Mouse (Mus musculus) cerebellum, postnatal 4 days (tissue): ENCODE data around the gene Mmachc.

Source experiments
- DNase-seq, 2 experiments: peaks; one replicate each; pipeline ENCODE4 v3.0.0; 2022; ENCODE audit warnings: low spot score in 2 of 2, mixed read lengths in 1 of 2

The Mmachc gene

DNA sequence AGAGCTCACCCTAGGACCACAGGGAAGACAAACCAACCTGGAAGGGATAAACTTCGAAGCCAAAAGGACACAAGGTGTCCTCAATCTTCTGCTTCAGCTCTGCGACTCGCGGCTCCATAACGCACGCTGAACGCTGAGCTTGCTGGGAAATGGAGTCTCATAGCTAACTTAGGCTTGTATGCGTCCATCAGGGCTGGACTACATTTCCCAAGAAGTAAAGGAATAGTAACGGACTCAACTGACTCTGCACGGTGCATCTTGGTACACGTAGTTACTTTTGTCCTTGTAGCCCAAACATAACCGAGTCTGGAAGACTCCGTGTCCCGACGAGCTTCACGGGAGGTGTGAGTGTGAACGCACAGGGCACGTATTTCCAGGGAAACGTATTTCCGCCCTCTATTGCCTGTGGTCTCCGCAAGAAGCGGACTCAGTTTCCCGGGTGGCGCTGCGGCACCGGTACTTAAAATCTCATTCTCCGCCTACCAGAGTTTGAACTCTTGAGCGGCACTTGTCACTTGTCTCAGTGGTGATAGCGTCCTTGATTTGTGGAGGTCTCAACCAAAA, at the start of gene Mmachc, which contains the start of gene Ccdc163:
TSS of gene Mmachc (minus strand) at position 206 of the 564 bp plus-strand sequence.
TSS of gene Ccdc163 (plus strand) at position 309 of the 564 bp plus-strand sequence.
- peak; percentile 65 to 83 for DNase-seq

DNA sequence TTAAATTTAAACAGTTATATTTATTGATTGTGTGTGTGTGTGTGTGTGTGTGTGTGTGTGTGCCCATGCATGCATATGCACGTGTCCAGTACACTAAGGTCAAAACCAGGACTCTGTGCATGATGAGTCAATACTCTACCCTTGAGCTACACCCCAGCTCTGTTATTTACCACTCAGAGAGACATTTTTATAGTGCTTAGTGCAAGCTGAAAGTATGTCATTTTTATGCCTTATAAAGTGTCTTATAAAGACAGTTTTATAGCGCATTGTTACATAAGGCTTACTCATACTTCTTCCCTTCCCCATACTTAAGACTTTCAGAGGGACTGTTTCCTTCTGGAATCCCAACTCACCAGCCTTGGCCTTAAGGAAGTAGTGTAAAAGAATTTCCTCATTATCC, 41.5 kb upstream of the Mmachc start:
- DNase-seq, result no peak

DNA sequence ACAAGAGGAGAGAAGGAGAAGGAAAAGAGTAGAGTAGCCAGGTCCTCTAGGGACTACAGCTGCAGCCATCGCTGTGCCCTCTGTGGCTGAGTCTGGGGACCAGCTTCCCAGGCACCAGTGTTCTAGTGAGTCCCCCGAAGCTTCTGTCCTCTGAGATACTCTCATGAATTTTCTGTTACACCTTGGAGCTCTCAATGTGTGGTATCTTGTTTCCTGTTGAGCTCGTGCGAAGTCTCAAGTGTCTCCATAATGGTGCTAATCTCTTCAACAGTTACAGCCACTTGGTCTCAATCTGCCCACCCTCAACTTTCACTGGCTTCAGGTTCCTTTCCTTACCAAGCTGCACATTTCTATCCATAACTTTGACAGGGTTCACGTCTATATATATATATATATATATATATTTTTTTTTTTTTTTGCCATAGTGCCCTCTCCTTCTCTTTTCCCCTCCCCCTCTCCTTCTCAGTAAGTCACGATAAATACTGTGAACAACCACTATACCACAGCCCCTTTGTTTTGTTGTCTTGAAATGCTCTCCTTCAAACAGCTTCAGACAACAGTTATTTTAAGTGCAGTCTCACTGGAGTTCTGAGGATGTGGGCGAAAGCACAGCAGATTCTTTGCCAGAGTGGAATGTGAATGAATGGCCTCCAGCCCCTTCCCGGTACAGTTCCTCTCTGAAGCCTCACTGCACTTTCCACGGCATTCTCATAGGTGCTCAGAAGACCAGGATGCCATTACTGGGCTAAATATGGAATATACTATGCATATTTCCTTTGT, 31.0 kb upstream of the Mmachc start:
- DNase-seq, result no peak

DNA sequence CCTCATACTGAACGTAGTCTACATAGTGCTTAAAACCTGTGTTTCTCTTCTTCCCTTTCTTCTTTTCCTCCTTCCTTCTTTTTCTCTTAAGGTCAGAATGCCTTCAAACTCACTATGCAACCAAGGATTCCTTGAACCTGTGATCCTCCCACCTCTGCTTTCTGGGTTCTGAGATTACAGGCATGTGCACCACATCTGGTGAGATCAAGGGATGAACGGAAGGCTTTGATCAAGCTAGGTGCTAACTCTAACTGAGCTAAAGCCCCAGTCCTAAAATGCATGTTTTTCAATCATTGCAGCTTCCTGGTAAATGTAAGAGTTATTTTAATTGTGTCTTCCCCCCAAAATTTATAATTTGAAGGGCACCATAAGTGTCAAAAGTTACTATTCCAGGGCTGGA, 26.8 kb upstream of the Mmachc start:
- no peak for DNase-seq

DNA sequence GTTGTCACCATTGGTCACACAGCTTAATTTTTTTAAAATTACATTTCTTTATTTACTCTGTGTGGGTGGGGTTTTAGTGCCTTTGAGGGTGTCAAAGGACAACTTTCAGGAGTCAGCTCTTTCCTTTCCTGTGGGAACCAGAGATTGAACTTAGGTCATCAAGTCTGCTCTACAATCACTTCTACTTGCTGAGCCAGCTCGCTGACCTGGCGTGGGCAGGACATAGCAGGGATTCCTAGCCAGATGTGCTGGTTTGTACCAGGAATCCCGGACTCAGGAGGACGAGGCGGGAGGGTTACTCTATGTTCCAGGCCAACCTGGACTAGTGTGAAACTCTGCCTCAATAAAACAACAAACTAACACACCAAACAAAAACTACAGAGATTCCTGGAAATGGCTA, 24.1 kb upstream of the Mmachc start:
- DNase-seq, result no peak

DNA sequence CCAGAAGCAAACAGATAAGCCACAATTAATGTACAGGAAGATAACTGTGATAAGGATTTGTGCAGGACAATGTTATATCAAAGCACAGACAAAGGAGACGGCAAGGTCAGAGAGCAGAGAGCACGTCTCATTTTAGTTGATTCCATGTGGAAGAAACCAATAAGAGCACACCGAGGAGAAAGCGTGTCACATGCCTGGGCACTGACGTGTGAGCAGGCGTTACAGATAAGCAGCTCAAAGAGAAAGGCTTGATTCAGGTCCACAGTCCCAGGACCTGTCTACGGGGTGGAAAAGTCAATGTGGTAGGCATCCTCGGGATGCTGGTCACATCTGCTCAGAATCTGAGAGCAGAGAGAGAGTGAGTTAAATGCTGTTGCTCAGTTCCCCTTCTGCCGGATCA, 22.9 kb upstream of the Mmachc start:
- DNase-seq, result no peak

DNA sequence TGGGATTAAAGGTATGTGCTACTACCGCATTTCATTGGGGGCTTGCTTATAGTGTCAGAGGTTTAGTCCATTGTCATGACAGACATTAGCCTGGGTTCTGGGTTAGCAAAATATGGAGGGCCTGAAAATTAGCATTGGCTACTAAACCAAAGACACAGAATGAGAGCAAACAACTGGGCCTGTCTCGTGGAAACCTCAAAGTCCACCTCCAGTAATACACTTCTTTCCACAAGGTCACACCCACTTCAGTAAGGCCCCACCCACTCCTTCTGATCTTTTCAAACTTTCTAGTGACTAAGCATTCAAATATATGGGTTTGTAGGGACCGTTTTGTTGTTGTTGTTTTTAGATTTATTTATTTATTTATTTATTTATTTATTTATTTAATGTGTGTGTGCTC, 21.3 kb upstream of the Mmachc start:
- no peak for DNase-seq

DNA sequence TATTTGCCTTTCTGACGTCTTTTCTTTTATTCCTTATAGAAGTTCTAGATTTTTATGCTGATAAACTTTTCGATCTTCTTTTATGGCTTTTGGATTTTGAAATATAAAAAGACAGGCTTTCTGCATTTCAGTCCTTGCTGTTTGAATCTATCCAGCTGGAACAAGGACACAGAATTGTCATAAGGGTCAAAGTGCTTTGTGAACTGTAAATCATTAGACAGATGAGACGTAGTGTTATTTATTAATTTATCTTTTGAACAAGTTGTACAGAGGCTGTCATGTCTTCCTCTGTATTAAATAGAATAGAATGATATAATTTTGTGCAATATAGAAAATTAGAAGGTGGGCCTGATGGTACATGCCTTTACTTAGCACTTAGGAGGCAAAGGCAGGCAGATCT, 19.2 kb upstream of the Mmachc start:
- no peak for DNase-seq

DNA sequence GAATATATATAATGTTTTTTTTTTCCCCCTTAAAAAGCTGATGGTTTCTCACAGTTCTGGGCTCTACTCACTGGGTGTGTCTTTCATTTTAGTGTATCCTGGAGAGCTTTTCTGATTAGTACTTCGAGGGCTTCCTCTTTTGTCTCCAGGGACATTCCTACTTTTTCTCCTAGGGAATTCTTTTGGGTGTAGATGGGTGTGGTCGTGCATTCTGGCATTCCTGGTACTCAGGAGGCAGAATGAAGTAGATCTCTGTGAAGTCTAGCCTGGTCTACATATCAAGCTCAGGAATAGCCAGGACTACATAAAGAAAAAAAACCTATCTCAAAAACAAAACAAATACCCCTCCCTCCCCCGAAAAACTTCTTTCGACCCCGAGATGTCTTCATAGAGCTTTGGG, 17.2 kb upstream of the Mmachc start:
- no peak for DNase-seq

DNA sequence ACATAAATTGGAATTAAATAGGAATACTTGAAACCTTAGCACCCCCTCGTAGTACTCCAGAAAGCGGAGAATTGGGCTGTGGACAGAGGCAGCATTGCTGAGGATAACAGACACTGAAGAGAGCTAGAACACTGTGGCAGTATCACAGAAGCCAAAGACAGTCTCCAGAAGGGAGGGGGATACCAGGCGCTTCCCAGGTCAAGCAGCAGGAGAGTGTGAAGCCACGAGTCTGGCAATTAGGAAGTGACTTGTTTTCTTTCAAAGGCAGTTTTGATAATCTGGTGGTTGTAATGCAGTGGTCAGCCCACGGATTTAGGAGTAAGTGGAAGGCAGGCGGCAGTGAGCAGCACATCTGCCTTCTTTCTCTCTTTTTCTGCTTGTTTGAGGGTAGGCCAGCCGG, 14.0 kb upstream of the Mmachc start:
- no peak for DNase-seq

DNA sequence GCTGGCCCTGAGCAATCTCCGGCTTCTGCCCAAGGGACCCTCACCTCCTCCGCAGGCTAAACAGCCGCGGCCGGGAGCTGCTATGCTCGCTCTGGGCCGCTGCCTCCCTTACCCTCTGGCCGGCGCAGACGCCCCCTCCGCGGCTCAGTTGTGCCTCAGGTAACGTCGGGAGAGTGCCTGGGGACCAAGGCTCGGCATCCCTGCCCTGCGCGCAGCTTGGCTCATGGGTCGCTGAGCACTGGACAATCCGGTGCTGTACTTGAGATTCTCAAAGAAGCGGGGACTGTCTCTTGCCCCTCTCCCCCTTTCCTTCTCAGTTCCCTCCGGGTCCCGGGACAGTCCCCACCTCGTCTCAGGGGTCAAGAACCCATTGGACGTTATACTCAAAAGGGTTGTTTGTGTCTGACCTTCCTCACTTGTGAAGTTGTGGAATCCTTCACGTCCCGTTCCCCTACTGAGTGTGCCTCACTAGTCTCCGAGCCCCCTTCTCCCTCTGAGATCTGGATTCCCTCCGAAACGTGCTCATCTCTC, 13.0 kb upstream of the Mmachc start:
- DNase-seq, result peak in 1 of 2 experiments; percentile 24

DNA sequence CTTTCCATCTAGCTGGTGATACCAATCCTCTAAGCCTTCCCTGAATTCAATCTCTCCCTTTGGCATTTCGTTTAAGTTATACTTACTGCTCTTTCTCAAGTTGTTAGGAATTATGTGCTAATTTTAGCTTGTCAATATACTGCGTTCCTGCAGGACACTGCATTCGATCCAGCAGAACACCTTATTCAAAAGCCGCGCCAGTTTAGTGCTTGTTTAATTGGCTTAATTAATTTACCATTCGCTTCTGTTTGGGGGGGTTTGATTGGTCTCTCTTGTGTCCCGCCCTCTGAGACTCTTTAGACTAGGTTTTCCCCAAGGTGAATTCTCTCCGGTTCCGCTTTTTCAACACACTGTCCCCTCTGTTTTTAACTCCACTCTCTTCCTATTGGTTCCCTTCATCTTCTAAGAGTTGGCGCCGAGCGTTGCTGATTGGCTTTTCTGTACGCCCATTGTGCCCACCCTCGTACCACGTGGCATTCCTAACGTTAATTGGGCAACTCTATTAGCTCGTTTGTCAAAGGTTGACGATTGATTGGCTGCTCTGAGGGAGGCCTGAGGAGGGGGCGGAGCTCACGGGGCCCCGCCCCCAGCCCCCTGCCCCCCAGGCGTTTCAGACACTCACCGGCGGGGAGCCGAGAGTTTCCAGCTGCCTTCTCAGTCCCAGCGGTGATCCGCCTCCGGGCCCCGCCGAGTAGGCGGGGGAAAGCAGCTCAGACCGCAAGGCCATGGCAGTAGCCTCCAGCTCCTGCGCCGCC, 12.3 kb upstream of the Mmachc start, which contains the start of gene Tesk2:
TSS of gene Tesk2 (plus strand) at position 606 of the 755 bp plus-strand sequence.
- DNase-seq, result peak; percentile 46 to 81

DNA sequence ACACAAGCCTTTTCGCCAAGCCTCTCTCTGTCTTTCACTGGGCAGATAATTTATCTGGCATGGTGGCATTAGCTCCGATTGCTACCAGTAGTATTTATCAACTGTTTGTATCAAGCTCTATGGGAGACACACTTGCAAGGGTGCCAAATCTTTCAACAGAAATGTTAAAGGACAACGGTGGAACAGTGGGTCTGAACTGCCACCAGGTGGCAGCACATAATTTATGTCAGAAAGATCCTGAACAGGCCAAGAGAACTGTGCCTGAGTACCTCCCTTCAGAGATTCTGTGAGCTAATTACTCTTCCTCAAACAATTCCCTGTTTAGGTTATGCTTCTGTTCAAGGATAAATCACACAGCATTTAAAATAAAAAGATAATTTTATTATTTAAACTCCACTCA, 11.2 kb upstream of the Mmachc start:
- peak; percentile 29 to 61 for DNase-seq

DNA sequence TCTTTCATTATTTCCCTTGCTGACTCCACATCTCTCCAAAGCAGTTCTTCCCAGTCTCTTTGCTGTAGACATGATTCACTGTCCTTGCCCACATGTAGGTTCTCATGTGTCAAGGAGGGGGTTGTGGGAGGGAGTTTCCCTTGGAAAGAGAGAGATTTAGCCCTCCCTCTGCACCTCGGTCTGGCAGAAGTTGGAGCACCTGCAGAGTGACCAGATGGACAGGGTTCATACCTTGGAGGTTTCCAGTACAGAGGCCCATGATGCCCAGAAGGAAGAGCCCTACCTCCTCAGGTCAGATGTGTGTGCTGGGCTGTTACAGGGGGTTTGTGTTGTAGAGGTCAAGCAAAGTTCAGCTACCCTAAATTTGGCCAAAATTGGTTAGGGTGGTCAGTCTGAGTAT, 4.3 kb upstream of the Mmachc start:
- DNase-seq, result no peak

DNA sequence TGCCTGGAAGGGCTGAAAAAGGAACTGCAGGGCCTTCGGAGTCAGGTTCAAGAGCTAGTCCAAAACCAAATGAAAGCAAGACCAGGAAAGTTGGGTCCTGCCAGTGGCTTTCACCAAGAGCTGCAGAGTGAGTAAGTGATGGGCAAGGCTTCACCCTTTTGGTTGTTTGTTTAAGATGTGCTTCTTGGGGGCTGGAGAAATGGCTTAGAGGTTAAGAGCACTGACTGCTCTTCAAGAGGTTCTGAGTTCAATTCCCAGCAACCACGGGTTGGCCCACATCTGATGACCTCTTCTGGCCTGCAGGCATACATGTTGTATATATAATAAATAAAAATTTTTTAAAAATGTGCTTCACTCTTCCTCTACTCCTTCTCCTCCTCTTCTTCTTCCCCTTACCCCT, 1.9 kb upstream of the Mmachc start:
- DNase-seq, result no peak

DNA sequence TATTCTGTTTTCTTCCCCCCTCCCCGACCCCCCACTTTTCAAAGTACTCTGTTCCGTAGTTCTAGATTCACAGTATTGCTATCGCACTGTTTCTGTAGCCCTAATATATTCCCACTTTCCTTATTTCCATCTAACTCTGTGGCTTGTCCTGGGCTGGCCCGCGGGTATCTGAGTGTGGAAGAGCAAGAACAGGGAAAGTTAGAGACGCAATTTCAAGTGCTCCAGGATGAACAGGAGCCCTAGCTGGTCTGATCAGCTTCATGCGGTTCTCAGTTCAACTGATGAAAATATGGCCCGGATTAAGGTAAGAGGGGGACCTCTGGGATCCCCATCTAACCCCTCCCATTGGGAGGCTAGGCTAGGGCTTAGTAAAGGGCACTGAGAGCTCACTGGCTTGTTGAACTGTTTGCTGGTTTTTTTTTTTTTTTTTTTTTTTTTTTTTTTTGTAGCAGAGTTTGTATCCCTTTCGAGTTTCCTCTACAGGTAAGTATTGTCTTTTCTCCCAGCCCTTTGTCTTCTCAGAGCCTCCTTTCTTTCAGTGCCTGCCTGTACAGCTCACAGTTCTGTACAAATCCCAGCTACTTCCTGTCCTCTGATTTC, 685 bp upstream of the Mmachc start:
- no peak for DNase-seq

DNA sequence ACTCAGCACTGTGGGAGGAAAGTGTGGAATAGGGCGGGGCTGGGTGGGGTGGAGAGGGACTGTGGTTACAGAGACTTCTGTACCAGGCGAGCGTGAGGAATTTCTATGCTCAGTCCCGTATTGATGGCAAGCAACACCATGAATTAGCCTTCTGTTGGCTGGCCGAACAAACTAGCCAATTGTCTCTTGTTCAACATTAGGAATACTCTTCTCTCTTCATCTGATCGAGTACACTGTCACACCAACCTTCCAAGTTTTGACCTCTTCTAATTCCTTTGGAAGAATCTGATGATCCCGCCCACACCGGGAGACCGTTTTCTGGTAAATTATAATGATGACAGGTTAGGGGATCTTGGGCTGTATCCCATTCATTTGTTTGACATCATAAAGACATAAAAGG, 540 bp downstream of the Mmachc start:
- DNase-seq, result no peak

DNA sequence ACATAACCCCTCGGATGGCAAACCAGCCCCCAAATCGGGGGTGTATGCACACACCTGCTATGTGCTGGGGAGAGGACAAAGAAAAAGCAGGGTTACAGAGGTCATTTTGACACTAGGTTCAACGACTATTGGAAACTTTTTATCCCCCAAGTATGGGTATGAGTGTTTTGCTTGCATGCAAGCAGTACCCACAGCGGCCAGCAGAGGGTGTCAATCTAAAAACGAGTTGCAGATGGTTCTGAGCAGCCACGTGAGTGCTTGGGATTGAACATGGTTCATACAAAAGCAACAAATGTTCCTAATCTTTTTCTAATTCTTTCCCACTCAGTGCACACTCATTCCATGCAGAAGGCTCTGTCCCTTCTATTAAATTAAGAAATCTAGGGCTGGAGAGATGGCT, 4.4 kb downstream of the Mmachc start:
- DNase-seq, result peak; percentile 59 to 75

DNA sequence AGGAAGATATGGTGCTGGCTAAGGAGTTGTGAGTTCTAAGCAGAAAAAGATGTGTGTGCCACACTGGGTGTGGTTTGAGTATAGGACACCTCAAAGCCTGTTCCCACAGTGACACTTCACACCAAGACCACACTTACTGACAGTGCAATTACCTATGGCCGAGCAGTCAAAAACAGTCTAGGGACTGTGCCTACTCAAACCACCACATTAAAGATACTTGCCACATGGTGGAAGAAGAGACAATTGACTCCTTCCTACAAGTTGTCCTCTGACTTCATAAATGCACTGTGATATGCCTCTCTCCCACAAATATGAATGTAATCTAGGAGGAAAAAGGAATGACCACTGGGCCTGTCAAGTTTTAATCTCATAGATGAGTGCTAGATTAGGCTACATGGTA, 7.2 kb downstream of the Mmachc start:
- DNase-seq, result no peak

DNA sequence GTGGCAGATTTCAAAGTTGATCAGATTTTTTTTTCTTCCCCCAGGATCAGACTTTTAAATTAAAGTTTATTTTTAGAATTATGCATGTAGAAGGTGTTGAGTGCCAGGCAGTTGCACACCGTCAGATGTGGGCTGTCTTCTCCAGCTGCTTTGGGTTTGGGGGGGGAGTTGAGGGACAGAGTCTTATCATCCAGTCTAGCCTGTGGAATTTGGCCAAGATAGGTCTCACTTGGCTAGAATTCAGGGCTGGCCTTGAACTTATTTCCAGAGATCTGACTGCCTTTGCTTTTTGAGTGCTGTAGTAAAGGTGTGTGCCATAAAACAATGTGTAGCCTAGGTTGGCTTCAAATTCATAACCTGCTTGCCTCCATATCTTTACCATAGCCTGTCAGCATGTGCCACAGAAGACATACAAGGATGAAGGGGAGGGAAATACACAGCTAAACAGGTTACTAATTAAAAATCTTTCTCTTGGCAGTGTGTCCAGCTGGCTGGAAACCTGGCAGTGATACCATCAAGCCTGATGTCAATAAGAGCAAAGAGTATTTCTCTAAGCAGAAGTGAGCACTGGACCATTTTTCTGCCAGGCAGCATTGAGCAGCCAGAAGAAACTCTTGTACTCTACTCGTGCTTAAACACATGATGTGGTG, 9.4 kb downstream of the Mmachc start:
- DNase-seq, result no peak

DNA sequence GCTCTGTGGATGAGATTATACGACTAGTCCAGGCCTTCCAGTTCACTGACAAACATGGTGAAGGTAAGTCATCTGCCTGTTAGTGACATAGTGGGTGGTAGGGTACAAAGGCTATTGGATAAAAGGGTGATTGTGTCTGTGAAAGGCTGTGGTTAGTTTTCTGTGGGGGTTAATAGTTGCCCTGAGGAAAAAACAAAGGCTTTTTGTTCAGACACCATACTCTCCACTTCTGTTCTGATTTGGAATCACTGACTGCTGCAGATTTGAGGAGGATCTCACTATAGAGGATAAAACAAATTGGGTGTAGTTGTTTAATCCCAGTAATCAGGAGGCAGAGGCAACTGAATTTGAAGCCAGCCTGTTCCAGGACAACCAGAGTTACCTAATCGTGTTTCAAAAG, 14.4 kb downstream of the Mmachc start:
- DNase-seq, result no peak

DNA sequence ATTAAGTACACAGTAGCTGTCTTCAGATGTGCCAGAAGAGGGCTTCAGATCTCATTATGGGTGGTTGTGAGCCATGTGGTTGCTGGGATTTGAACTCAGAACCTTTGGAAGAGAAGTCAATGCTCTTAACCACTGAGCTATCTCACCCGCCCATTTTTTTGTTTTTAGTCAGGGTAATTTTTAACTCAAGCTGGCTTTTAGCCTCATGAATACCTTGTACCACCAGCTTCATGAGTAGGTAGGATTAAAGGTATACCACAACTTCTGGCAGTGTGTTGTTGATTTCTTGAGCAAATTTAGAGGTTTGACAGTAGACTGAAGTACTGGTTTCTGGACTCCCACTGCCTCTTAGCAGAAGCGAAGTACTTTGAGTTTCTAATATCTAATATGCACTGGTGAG, 16.1 kb downstream of the Mmachc start:
- DNase-seq, result no peak
